Mouse (Mus musculus) MEL (cell line): Measurements from ENCODE around the gene Prkar2a.

Source experiments
- CHD2 ChIP-seq: IDR thresholded peaks from 2 replicates; pipeline ENCODE4 v1.6.1; 2011; ENCODE audit warnings: low read length, improper control_type of control experiment
- CTCF ChIP-seq, 3 experiments: IDR thresholded peaks in 2 of 3; conservative IDR thresholded peaks in 1 of 3; 2 replicates each; pipeline ENCODE4 v1.5.1; 2011 to 2012; ENCODE audit warnings: low read length in 3 of 3, low read depth in 2 of 3, mild to moderate bottlenecking in 2 of 3, improper control_type of control experiment in 1 of 3, inconsistent platforms in 1 of 3, mixed read lengths in 1 of 3, moderate library complexity in 1 of 3; ENCODE audit not compliant: control insufficient read depth in 1 of 3, insufficient read depth in 1 of 3, poor library complexity in 1 of 3, severe bottlenecking in 1 of 3
- E2F4 ChIP-seq: IDR thresholded peaks from 2 replicates; pipeline ENCODE4 v1.6.1; 2011; ENCODE audit warnings: low read depth, low read length, improper control_type of control experiment, borderline replicate concordance
- MAFK ChIP-seq: IDR thresholded peaks from 2 replicates; pipeline ENCODE4 v1.6.1; 2011; ENCODE audit warnings: low read depth, mild to moderate bottlenecking, low read length, improper control_type of control experiment, borderline replicate concordance
- MAZ ChIP-seq: IDR thresholded peaks from 2 replicates; pipeline ENCODE4 v1.6.1; 2012; ENCODE audit warnings: low read depth, mild to moderate bottlenecking, inconsistent platforms, low read length, improper control_type of control experiment

- TF ChIP-seq MAFK (no peak), CHD2 (no peak), CTCF (IDR thresholded peaks at IDR 0.05 in 2 of 3, conservative IDR thresholded peaks at IDR 0.05 in 1 of 3; ENCODE audit: control insufficient read depth in 1 of 3, insufficient read depth in 1 of 3, low read depth in 2 of 3, low read length in 3 of 3, poor library complexity in 1 of 3, severe bottlenecking in 1 of 3) (no peak), MAZ (no peak), E2F4 (no peak)
Observed at GRCm38 (mm10) chr9:108726116-108726515, 37.0 kb downstream of the Prkar2a start.
